Mouse (Mus musculus) T-helper 17 cell (primary cell): ENCODE results near the gene Nudt22.

Experiments
- in situ Hi-C, 2 experiments: fragments of 300-600 bp; cut with MboI, MseI; formaldehyde crosslinking; loops; 1 replicate in 1 of 2; 2 replicates in 1 of 2; pipeline ENCODE4 v1.15.1; 2025; ENCODE audit warnings: high pct_unique_total_duplicates in 2 of 2

Nudt22 gene

GRCm38 (mm10) chr19:6996006-6996405 is at the start of gene Nudt22, which contains the start of gene Trpt1:
TSS of gene Nudt22 (minus strand) at chr19:6996117.
TSS of gene Trpt1 (plus strand) at chr19:6996131.
- in situ Hi-C loops = loop anchor here in 1 of 2 experiments (25.0 kb wide), 1 partner anchor 1916 kb away; the partner anchor contains the start of gene B3gat3

DNA sequence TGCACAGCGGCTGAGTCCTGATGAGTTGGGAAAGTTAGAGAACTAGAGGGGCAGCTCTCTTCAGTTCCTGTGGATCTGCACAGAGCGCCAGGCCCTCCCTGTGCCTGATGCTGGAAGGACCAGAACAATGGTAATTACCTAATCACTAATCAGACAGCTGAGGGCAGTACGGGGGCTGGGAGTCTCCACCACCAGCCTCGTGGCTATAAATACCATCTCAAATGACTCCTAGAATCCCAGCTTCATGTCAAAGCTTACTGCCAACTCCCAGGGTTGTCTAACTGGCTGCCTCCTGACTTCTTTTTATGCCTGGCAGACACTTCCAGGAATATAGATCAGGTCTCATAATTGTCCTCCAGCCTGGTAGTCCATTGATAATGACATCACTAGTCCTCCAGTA is 48.8 kb upstream of the Nudt22 start:
- in situ Hi-C loops = no loop called here

- in situ Hi-C loops = no loop called here
Measured at GRCm38 (mm10) chr19:7044279-7044678, 48.4 kb upstream of the Nudt22 start.

DNA sequence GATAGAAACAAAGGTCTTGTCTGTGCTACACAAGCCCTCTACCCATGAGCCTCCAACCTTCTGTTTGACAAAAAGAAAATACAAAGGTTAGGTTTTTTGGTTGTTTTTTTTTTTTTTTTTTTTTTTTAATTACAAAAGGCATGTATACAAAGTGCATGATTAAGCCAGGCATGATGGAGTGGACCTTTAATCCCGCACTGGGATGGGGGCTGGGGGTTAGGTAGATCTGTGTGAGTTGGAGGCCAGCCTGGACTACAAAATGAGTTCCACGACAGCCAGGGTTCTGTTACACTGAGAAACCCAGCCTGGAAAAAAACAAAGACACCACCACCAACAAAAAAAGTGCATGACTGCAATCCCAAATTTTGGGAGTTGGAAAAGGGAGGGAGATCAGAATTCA is 45.3 kb upstream of the Nudt22 start:
- in situ Hi-C loops = no loop called here

DNA sequence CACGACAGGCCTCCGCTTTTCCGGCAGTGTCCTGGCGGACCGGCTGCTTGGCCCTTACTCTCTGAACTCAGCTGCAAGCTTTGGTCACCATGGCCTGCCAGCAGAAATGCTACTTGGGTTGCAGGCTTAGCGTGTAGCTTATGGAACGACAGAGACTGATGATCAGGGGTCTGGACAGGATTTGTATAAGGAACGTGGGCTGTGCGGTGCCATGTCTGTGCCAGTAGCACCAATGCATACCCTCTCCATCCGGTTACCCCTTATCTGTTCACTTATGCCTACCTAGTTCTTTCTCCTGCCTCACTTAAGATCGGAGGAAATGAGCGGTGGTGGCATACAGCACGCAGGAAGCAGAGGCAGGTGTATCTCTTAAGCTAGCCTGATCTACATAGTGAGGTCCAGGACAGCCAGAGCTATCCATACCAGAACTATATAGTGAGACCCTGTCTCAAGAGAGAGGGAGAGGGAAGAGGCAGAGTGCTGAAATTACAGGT is 44.8 kb upstream of the Nudt22 start:
- in situ Hi-C loops = no loop called here

GRCm38 (mm10) chr19:7039841-7040636 is 44.1 kb upstream of the Nudt22 start, which contains the start of gene Stip1:
TSS of gene Stip1 (minus strand) at chr19:7039967.
- in situ Hi-C loops = no loop called here

DNA sequence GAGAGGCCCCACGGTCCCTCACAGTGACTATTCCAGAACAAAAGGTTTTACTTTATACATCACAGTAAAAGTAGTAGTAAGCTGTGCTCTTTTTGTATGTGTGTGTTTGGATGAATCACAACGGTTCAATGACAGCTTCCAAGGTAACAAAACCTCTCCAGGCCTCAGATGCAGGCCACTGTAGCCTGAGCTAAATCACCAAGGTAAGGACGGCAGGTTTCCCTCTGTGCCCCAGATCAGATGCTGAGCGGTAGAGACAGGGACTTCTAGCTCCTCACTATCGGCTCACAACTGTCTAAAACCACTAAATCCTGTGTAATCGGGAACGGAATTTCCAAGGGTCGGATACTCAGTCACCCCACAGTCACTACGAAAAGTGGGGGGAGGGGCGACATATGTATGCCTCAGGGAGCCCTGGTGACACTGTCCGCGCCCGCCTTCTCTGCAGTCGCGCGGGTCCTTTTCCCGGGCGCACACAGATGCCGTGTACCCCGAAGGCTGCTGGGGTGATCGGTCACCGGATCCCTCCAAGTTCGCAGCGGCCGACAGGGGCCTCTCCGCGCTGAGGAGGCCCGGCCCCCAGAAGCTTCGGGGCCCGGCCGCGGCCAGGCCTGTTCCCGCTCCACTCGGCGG is 43.3 kb upstream of the Nudt22 start:
- in situ Hi-C loops = no loop called here

- in situ Hi-C loops = no loop called here
Measured at GRCm38 (mm10) chr19:7034006-7034405, 38.1 kb upstream of the Nudt22 start.

GRCm38 (mm10) chr19:7029531-7029930 is 33.6 kb upstream of the Nudt22 start:
- in situ Hi-C loops = no loop called here

DNA sequence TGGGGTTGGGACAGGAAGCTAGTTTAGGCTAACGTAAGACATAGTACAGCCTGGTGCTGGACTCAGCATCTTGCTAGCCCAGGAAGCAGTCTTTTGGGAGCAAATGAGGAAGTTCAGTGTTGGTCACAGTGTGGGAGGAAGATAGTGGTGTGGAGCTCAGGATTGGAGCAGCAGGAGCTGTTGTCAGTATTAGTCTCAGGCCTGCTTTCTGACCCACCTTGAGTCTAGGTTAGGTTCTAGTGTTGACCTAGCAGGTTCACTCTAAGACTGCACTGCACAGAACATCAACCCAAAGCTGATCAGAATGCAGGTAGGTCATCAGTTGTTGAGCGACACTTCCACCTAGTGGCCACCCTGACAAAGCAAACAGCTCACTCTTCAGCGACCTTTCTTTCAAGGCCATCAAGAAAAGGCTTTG is 24.3 kb upstream of the Nudt22 start:
- in situ Hi-C loops = loop anchor here in 1 of 2 experiments (25.0 kb wide), 1 partner anchor 1892 kb away; the partner anchor contains the start of gene B3gat3

- in situ Hi-C loops = loop anchor here in 1 of 2 experiments (25.0 kb wide), 1 partner anchor 1893 kb away; the partner anchor contains the start of gene B3gat3
Measured at GRCm38 (mm10) chr19:7019191-7019590, 23.3 kb upstream of the Nudt22 start, which contains the start of gene Fermt3. TSS of gene Fermt3 (minus strand) at chr19:7019469.

DNA sequence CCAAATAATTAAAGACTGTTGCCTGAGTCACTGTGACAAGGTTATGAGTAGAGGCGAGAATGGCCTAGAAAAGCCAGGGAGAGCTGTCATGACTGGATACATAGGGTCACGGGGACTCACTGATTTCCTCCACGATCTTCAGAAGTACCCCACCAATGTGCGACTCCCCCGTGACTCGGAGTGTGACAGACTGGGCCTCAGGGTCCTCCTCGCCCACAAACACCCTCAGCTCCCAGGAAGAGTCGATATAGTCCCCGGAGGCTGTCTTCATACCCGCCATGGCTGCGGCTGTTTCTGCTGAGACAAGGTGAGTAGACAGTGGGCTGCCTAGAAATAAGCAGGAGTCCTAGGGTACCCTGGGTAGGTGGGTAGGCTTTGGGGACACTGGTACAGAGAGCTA is 22.6 kb upstream of the Nudt22 start:
- in situ Hi-C loops = loop anchor here in 1 of 2 experiments (25.0 kb wide), 1 partner anchor 1894 kb away; the partner anchor contains the start of gene B3gat3

- in situ Hi-C loops = loop anchor here in 1 of 2 experiments (25.0 kb wide), 1 partner anchor 1895 kb away; the partner anchor contains the start of gene B3gat3
Measured at GRCm38 (mm10) chr19:7017541-7018457, 21.9 kb upstream of the Nudt22 start.

DNA sequence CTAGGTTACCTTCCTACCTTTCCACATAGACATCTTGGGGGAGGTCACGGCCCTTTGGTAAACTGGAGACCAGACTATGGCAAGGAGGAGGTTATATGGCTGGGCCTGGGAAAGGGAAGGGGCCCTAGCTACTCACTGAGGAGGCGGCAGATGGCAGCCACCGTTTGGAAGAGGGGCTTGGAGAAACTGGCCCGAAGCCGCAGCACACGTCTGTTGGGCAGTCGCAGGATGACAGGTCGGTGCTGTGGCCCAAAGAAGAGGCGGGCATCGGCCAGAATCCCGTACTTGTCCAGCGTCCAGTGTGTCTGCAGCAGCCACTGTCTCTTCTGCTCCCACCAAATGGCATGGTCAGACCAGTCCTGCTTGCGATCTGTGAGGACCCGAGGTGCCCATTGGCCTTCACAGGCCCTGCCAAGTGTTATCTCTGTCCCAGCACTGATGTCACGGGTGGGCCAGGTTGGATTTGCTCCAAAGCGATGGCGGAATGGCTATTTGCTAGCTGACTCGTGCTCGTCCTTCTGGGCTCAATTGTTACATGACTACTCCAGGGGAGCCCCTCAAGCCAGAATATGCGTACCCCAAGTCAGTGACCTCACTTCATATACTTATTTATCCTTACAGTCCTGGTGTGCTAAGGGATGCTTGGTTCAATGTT is 18.7 kb upstream of the Nudt22 start:
- in situ Hi-C loops = loop anchor here in 1 of 2 experiments (25.0 kb wide), 1 partner anchor 1898 kb away; the partner anchor contains the start of gene B3gat3

GRCm38 (mm10) chr19:7013984-7014383 is 18.1 kb upstream of the Nudt22 start:
- in situ Hi-C loops = loop anchor here in 1 of 2 experiments (25.0 kb wide), 1 partner anchor 1898 kb away; the partner anchor contains the start of gene B3gat3

- in situ Hi-C loops = loop anchor here in 1 of 2 experiments (25.0 kb wide), 1 partner anchor 1900 kb away; the partner anchor contains the start of gene B3gat3
Measured at GRCm38 (mm10) chr19:7012426-7012825, 16.5 kb upstream of the Nudt22 start.

GRCm38 (mm10) chr19:7006892-7007593 is 11.1 kb upstream of the Nudt22 start:
- in situ Hi-C loops = loop anchor here in 1 of 2 experiments (10.0 to 25.0 kb wide), 2 partner anchors 322 to 1905 kb away; partner anchors contain the start of gene B3gat3

GRCm38 (mm10) chr19:6999360-7000063 is 3.6 kb upstream of the Nudt22 start:
- in situ Hi-C loops = loop anchor here (10.0 to 25.0 kb wide), 2 partner anchors 315 to 1913 kb away; partner anchors contain the start of gene B3gat3 (in 2 of the 2)
